Mouse (Mus musculus): ENCODE data around the gene Avpi1. TPM values are rescaled to one million over a fixed set of nuclear protein-coding genes. Genes with fewer than 3 reads are reported as not detected.

Avpi1 gene
- polyA plus RNA-seq, 1 experiment from 2014 or later, result 9.1 TPM

- 92% methylated on average over 6 of the region's 6 CpGs for WGBS
- peaks cover 17% of the 10 kb centered on the region for H3K27me3 ChIP-seq
- H3K4me1 ChIP-seq (replicated peaks), result peaks cover 23% of the 10 kb centered on the region
- no peak for ATAC-seq (ENCODE audit: low read depth)
- H3K36me3 ChIP-seq, result peaks cover 41% of the 10 kb centered on the region
- no peak overlapping the region for H3K9ac ChIP-seq
- no peak overlapping the region for H3K4me3 ChIP-seq
- H3K9me3 ChIP-seq, result no peaks in the 10 kb centered on the region
- no peak overlapping the region for H3K27ac ChIP-seq (replicated peaks)
- no peak overlapping the region for H3K4me2 ChIP-seq
Measured at GRCm38 (mm10) chr19:42126219-42126605, 2.6 kb downstream of the Avpi1 start.

DNA sequence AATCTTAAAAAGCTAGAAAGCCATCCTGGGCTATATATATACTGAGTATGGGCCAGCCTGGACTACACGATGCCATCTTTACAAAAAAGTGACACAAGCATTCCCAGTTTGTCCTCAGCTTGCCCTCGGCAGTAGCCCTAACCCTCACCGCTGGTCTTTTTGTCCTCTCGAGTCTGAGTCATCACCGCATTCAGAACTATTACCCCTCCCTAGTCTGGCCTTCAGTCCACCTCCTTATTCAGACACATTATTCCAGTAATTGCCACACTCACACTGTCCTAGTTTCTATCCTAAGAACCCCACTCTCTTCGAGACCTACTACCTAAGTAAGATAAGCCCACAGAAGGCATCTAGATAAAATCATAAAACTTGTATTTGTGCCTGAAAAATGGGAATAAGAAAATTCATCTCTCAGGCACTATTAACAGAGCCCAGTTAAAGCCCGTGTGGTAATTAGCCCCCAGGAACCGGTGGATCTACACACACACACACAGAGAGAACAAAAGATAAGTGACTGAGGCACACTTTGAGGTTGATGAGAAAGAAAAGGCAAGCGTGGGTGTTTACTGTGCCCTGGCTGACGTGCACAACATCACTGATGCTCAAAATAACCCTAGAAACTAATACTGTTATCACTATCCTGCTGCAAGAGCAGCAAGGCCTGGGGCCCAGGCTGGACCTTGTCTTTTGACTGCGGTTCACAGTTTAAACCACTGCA is 3.2 kb downstream of the Avpi1 start:
- no peak for ATAC-seq (ENCODE audit: low read depth)
- no peak overlapping the region for H3K4me3 ChIP-seq
- H3K9me3 ChIP-seq, result no peaks in the 10 kb centered on the region
- H3K4me2 ChIP-seq, result no peak overlapping the region
- 77% methylated on average over 11 of the region's 11 CpGs for WGBS
- H3K27me3 ChIP-seq, result peaks cover 17% of the 10 kb centered on the region
- H3K9ac ChIP-seq, result no peak overlapping the region
- peaks cover 47% of the 10 kb centered on the region for H3K36me3 ChIP-seq
- H3K4me1 ChIP-seq (replicated peaks), result peaks cover 23% of the 10 kb centered on the region
- no peak overlapping the region for H3K27ac ChIP-seq (replicated peaks)

DNA sequence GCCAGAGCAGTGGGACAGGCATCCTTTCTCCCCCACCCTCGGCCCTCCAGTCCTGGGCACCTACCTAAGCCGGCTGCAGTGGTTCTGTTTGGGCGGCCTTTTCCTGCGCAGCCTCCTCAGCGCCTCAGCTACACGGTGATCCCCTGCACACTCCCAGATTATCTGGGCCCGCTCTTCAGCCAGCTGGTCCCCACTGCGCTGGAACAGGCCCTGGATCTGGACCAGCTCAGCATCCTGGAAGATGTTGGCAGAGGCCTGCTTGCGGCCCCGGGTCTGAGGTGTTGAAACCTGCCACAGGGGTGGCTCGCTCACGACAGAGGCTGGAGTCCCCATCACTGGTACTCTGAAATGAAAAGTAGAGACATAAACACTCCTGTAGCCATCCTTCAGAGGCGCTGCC is 4.2 kb downstream of the Avpi1 start:
- no peak overlapping the region for H3K27ac ChIP-seq (replicated peaks)
- peaks cover 17% of the 10 kb centered on the region for H3K27me3 ChIP-seq
- ATAC-seq (ENCODE audit: low read depth), result no peak
- 87% methylated on average over 13 of the region's 13 CpGs for WGBS
- peaks cover 56% of the 10 kb centered on the region for H3K36me3 ChIP-seq
- no peak overlapping the region for H3K4me3 ChIP-seq
- no peaks in the 10 kb centered on the region for H3K9me3 ChIP-seq
- peaks cover 17% of the 10 kb centered on the region for H3K4me1 ChIP-seq (replicated peaks)
- no peak overlapping the region for H3K9ac ChIP-seq
- no peak overlapping the region for H3K4me2 ChIP-seq

GRCm38 (mm10) chr19:42120451-42120850 is 8.4 kb downstream of the Avpi1 start:
- H3K27me3 ChIP-seq, result no peaks in the 10 kb centered on the region
- 93% methylated on average over 8 of the region's 8 CpGs for WGBS
- no peak overlapping the region for H3K27ac ChIP-seq (replicated peaks)
- H3K4me1 ChIP-seq (replicated peaks), result no peaks in the 10 kb centered on the region
- no peak overlapping the region for H3K9ac ChIP-seq
- no peak for ATAC-seq (ENCODE audit: low read depth)
- H3K4me3 ChIP-seq, result no peak overlapping the region
- H3K36me3 ChIP-seq, result peaks cover 96% of the 10 kb centered on the region
- no peaks in the 10 kb centered on the region for H3K9me3 ChIP-seq
- H3K4me2 ChIP-seq, result no peak overlapping the region

- H3K9ac ChIP-seq, result no peak overlapping the region
- H3K9me3 ChIP-seq, result no peaks in the 10 kb centered on the region
- H3K4me3 ChIP-seq, result no peak overlapping the region
- no peaks in the 10 kb centered on the region for H3K4me1 ChIP-seq (replicated peaks)
- no peak overlapping the region for H3K4me2 ChIP-seq
- H3K36me3 ChIP-seq, result peaks cover 96% of the 10 kb centered on the region
- no peak for ATAC-seq (ENCODE audit: low read depth)
- H3K27me3 ChIP-seq, result no peaks in the 10 kb centered on the region
- no peak overlapping the region for H3K27ac ChIP-seq (replicated peaks)
- 87% methylated on average over 5 of the region's 5 CpGs for WGBS
Measured at GRCm38 (mm10) chr19:42118596-42118995, 10.3 kb downstream of the Avpi1 start.

DNA sequence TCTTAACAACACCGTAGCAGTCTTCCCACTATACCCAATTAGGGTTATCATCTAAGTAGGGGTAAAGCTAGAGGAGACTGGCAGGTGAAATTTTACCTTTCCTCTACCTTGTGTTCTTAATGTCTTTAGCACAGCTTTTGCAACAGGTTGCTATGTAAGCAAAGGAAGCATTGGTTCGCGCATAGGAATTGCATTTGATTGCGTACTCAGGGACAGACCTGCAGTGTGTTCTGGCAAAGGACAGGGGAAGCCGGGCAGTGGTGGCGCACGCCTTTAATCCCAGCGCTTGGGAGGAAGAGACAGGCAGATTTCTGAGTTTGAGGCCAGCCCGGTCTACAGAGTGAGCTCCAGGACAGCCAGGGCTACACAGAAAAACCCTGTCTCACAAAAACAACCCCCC is 10.7 kb downstream of the Avpi1 start:
- H3K9me3 ChIP-seq, result no peaks in the 10 kb centered on the region
- no peak overlapping the region for H3K27ac ChIP-seq (replicated peaks)
- no peak overlapping the region for H3K4me3 ChIP-seq
- H3K27me3 ChIP-seq, result no peaks in the 10 kb centered on the region
- peaks cover 96% of the 10 kb centered on the region for H3K36me3 ChIP-seq
- ATAC-seq (ENCODE audit: low read depth), result no peak
- no peak overlapping the region for H3K4me2 ChIP-seq
- 94% methylated on average over 9 of the region's 9 CpGs for WGBS
- no peak overlapping the region for H3K9ac ChIP-seq
- no peaks in the 10 kb centered on the region for H3K4me1 ChIP-seq (replicated peaks)

GRCm38 (mm10) chr19:42115783-42116335 is 13.0 kb downstream of the Avpi1 start:
- Histone ChIP-seq H3K9ac (no peak overlapping the region), H3K27ac (replicated peaks) (no peak overlapping the region), H3K4me3 (no peak overlapping the region), H3K4me1 (replicated peaks) (no peaks in the 10 kb centered on the region), H3K9me3 (no peaks in the 10 kb centered on the region), H3K27me3 (no peaks in the 10 kb centered on the region), H3K36me3 (peaks cover 77% of the 10 kb centered on the region), H3K4me2 (no peak overlapping the region)
- no peak for ATAC-seq (ENCODE audit: low read depth)
- 91% methylated on average over 4 of the region's 4 CpGs for WGBS

- Histone ChIP-seq H3K36me3 (peaks cover 61% of the 10 kb centered on the region), H3K9ac (no peak overlapping the region), H3K27ac (replicated peaks) (no peak overlapping the region), H3K4me2 (no peak overlapping the region), H3K4me1 (replicated peaks) (no peaks in the 10 kb centered on the region), H3K9me3 (no peaks in the 10 kb centered on the region), H3K4me3 (no peak overlapping the region), H3K27me3 (no peaks in the 10 kb centered on the region)
- WGBS, result 97% methylated on average over 9 of the region's 9 CpGs
- ATAC-seq (ENCODE audit: low read depth), result no peak
Measured at GRCm38 (mm10) chr19:42104681-42105080, 24.2 kb downstream of the Avpi1 start.

DNA sequence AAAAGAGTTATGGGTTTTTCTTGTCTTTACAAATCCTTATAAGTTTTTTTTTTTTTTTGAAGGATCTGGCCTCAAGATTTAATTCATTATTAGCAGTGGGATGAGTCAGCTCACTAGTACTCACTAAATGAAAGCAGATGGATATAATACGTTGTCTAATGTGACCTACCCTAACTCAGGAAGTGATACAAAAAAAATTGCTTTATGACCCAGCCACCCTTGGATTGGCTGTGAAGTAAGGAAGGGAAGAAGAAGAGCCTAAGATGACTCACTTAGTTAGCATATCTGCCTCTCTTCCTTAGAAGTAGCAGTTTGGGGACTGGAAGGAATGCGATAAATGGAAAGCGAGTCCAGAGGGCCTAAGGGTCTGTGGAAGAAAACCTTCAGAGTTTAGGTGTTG is 29.5 kb downstream of the Avpi1 start:
- WGBS, result 90% methylated on average over 3 of the region's 3 CpGs
- Histone ChIP-seq H3K4me1 (replicated peaks) (peaks cover 3% of the 10 kb centered on the region; the same call in 1 of the 2 replicates), H3K36me3 (peaks cover 38% of the 10 kb centered on the region), H3K9me3 (no peaks in the 10 kb centered on the region), H3K27ac (replicated peaks) (no peak overlapping the region), H3K4me3 (no peak overlapping the region), H3K9ac (no peak overlapping the region), H3K27me3 (no peaks in the 10 kb centered on the region), H3K4me2 (no peak overlapping the region)
- ATAC-seq (ENCODE audit: low read depth), result no peak

- Histone ChIP-seq H3K9ac (peak overlapping the region; percentile 93), H3K4me3 (peak overlapping the region; percentile 94), H3K27me3 (no peaks in the 10 kb centered on the region), H3K4me1 (replicated peaks) (peaks cover 45% of the 10 kb centered on the region), H3K4me2 (peak overlapping the region; percentile 82), H3K27ac (replicated peaks) (peak overlapping the region; percentile 92), H3K9me3 (no peaks in the 10 kb centered on the region), H3K36me3 (0 out of 2 replicates have a peak, but pooled peaks cover 2% of the 10 kb centered on the region)
- under 1% methylated on average over 51 of the region's 52 CpGs for WGBS
- peak; percentile 68 for ATAC-seq (ENCODE audit: low read depth)
Measured at GRCm38 (mm10) chr19:42090637-42091141, 38.2 kb downstream of the Avpi1 start.

GRCm38 (mm10) chr19:42089748-42090595 is 38.9 kb downstream of the Avpi1 start, which contains the start of gene Pi4k2a:
Gene Pi4k2a, plus strand, starts transcription at chr19:42090470.
- Histone ChIP-seq H3K4me1 (replicated peaks) (peaks cover 49% of the 10 kb centered on the region), H3K27me3 (no peaks in the 10 kb centered on the region), H3K27ac (replicated peaks) (peak within 1 kb of the TSS; percentile 92), H3K9ac (peak within 1 kb of the TSS; percentile 93), H3K9me3 (no peaks in the 10 kb centered on the region), H3K4me2 (peak within 1 kb of the TSS; percentile 82), H3K4me3 (peak within 1 kb of the TSS; percentile 94), H3K36me3 (no peaks in the 10 kb centered on the region)
- 2% methylated on average over 55 of the region's 55 CpGs for WGBS
- ATAC-seq (ENCODE audit: low read depth), result peak; percentile 99

Data from neural tube, embryonic 13.5 days (tissue).